Mouse (Mus musculus): ENCODE data around the gene Pcyt2. TPM values are rescaled to one million over a fixed set of nuclear protein-coding genes. Genes with fewer than 3 reads are reported as not detected.
A peak's percentile ranks its signal among the peaks of the same experiment; 100 is the strongest.

Pcyt2 gene
- polyA plus RNA-seq, 1 experiment = 117 TPM

DNA sequence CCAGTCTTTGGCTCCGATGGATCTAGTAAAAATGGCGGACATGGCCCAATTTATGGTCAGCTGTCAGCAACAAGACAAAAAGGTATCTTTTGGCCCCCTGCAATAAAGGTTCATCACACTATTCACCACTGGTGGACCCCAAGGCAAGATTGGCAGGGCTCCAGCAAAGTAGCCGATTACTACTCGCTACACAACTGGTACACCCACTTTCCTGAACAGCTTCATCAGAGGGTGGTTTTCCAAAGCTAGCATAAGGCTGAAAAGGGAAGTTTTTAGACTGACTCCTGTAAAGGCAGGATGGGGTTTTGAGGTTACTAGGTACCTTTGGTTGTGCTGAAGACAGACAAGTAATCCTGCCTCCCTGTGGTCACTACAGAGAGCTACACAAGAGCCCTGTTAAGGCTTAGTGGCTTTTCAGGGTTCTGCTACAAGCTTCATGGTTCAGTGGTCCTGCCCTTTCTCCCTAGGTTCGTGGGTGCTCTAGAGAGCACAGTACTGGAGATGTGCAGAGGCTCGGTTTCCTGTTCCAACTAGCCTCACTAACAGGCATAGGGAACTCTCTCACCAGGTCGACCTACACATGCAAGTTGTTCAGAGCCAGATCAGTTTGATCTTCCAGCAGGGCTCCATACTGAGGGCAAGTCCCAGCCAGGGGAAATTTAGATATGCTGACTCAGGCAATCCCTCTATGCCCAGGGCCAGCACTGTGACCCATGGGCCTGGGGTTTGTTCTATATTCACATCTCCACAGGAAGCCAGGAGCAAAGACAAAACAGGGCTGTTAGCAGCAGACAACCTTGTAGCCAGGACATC is 40.3 kb downstream of the Pcyt2 start:
- H3ac ChIP-seq (ENCODE audit: control insufficient read depth, insufficient read length) = no peak overlapping the region
- H3K36me3 ChIP-seq (ENCODE audit: control insufficient read depth, insufficient read depth) = peaks cover 24% of the 10 kb centered on the region
- H3K4me3 ChIP-seq = no peak overlapping the region
- peaks cover 34% of the 10 kb centered on the region for H3K79me2 ChIP-seq (ENCODE audit: control insufficient read depth, insufficient read depth)
- no peak for TF ChIP-seq TCF3 (IDR thresholded peaks at IDR 0.05; ENCODE audit: insufficient read length, low read depth)
- peak; percentile 8 for TF ChIP-seq POLR2AphosphoS2 (IDR thresholded peaks at IDR 0.05; ENCODE audit: insufficient read length, low read depth)
- no peak overlapping the region for H3K4me2 ChIP-seq (ENCODE audit: low read depth)
- H3K27me3 ChIP-seq (ENCODE audit: control insufficient read depth, insufficient read depth, insufficient read length) = no peaks in the 10 kb centered on the region

DNA sequence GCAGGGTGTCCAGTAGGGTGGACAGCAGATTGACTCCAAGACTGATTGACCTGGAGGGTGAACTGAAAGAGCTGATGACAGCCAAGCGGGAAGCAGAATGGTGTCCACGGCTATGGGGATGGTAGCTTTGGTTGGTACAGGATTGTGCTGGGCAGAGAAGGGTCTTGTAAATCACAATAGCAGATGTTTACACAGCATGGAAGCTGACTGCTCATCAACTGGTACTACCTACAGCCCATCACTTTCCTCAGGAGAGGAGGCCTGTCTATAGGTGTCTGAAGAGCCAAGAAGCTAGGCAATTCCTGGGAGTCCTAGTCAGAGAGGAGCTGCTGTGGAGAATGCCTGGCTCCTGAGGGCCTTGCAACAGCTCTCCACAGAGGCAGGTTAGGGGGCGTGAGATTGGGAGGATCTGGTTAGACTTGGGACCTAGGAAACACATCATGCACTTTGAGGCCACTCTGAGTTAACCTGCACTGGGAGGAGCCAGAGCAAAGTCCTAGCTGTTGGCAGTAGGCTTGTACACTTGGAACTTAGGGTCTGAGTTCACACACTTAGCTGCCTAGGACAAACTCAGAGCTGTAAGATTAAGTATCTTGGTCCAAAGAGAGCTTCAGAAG is 41.3 kb downstream of the Pcyt2 start:
- TF ChIP-seq MYOD1 (IDR thresholded peaks at IDR 0.05; ENCODE audit: control insufficient read depth in 1 of 3, insufficient read length in 2 of 3, low read depth in 2 of 3) = no peak
- peak; percentile 80 for TF ChIP-seq POLR2AphosphoS2 (IDR thresholded peaks at IDR 0.05; ENCODE audit: insufficient read length, low read depth)
- TF ChIP-seq POLR2A (IDR thresholded peaks at IDR 0.05; ENCODE audit: insufficient read length, low read depth) = peak; percentile 16
- H3K79me2 ChIP-seq (ENCODE audit: control insufficient read depth, insufficient read depth) = peaks cover 43% of the 10 kb centered on the region
- no peak overlapping the region for H3K4me2 ChIP-seq (ENCODE audit: low read depth)
- H3K36me3 ChIP-seq (ENCODE audit: control insufficient read depth, insufficient read depth) = peaks cover 24% of the 10 kb centered on the region
- no peak overlapping the region for H3K4me3 ChIP-seq
- H3K27me3 ChIP-seq (ENCODE audit: control insufficient read depth, insufficient read depth, insufficient read length) = no peaks in the 10 kb centered on the region
- H3ac ChIP-seq (ENCODE audit: control insufficient read depth, insufficient read length) = no peak overlapping the region

DNA sequence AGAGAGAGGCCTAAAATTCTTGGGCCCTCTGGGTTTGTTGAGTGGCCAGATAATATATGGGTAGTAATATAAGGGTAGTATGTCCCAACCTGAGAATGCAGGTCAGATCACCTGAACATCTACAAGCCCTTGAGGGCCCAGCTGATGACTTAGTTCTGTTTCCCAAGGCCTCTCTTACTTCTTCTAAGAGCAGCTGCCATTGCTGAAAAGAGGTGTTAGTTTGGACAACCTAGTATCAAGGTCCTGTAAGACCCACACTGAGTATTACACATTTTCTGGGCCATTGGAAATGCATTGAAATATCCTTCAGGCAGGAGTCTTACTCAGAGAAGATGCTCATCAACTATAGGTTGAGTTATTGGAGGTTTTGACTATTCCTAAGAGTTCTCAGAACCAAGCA is 41.8 kb downstream of the Pcyt2 start:
- Histone ChIP-seq H3K4me2 (ENCODE audit: low read depth) (no peak overlapping the region), H3ac (ENCODE audit: control insufficient read depth, insufficient read length) (no peak overlapping the region), H3K4me3 (no peak overlapping the region)

GRCm38 (mm10) chr11:120575046-120575445 is 42.7 kb downstream of the Pcyt2 start:
- TF ChIP-seq POLR2AphosphoS2 (IDR thresholded peaks at IDR 0.05; ENCODE audit: insufficient read length, low read depth) (peak; percentile 33), POLR2A (IDR thresholded peaks at IDR 0.05; ENCODE audit: insufficient read length, low read depth) (no peak)
- no peak overlapping the region for H3K4me3 ChIP-seq

More for the DNA sequence above, 41.8 kb downstream of the Pcyt2 start:
- Histone ChIP-seq H3K79me2 (ENCODE audit: control insufficient read depth, insufficient read depth) (peaks cover 48% of the 10 kb centered on the region), H3K27me3 (ENCODE audit: control insufficient read depth, insufficient read depth, insufficient read length) (no peaks in the 10 kb centered on the region), H3K36me3 (ENCODE audit: control insufficient read depth, insufficient read depth) (peaks cover 24% of the 10 kb centered on the region)
- no peak for TF ChIP-seq TCF12 (IDR thresholded peaks at IDR 0.05; ENCODE audit: insufficient read depth, poor library complexity, severe bottlenecking)
- TF ChIP-seq TCF3 (IDR thresholded peaks at IDR 0.05; ENCODE audit: insufficient read length, low read depth) = no peak
- no peak for TF ChIP-seq MAX (IDR thresholded peaks at IDR 0.05; ENCODE audit: low read depth)
- TF ChIP-seq MYOD1 (IDR thresholded peaks at IDR 0.05; ENCODE audit: control insufficient read depth in 1 of 3, insufficient read length in 2 of 3, low read depth in 2 of 3) = no peak
- TF ChIP-seq USF1 (IDR thresholded peaks at IDR 0.05; ENCODE audit: low read depth) = no peak
- TF ChIP-seq POLR2A (IDR thresholded peaks at IDR 0.05; ENCODE audit: insufficient read length, low read depth) = no peak
- no peak for TF ChIP-seq SRF (IDR thresholded peaks at IDR 0.05; ENCODE audit: control insufficient read depth, insufficient read length, low read depth)
- no peak for TF ChIP-seq REST (IDR thresholded peaks at IDR 0.05; ENCODE audit: insufficient read depth, insufficient read length)
- no peak for TF ChIP-seq POLR2AphosphoS2 (IDR thresholded peaks at IDR 0.05; ENCODE audit: insufficient read length, low read depth)
- no peak for TF ChIP-seq E2F4 (IDR thresholded peaks at IDR 0.05; ENCODE audit: insufficient read depth)
- no peak for TF ChIP-seq MYOG (IDR thresholded peaks at IDR 0.05; ENCODE audit: control insufficient read depth in 1 of 3, insufficient read depth in 1 of 3, insufficient read length in 2 of 3, low read depth in 2 of 3)
- no peak for TF ChIP-seq CEBPB (IDR thresholded peaks at IDR 0.05; ENCODE audit: insufficient read depth, poor library complexity, severe bottlenecking)

GRCm38 (mm10) chr11:120574278-120574600 is 43.5 kb downstream of the Pcyt2 start:
- H3ac ChIP-seq (ENCODE audit: control insufficient read depth, insufficient read length) = no peak overlapping the region
- H3K4me3 ChIP-seq = peak overlapping the region; percentile 75
- H3K79me2 ChIP-seq (ENCODE audit: control insufficient read depth, insufficient read depth) = peaks cover 43% of the 10 kb centered on the region
- TF ChIP-seq POLR2AphosphoS2 (IDR thresholded peaks at IDR 0.05; ENCODE audit: insufficient read length, low read depth) = peak; percentile 45
- no peak for TF ChIP-seq USF1 (IDR thresholded peaks at IDR 0.05; ENCODE audit: low read depth)
- H3K4me2 ChIP-seq (ENCODE audit: low read depth) = peak overlapping the region; percentile 91
- peaks cover 17% of the 10 kb centered on the region for H3K36me3 ChIP-seq (ENCODE audit: control insufficient read depth, insufficient read depth)
- H3K27me3 ChIP-seq (ENCODE audit: control insufficient read depth, insufficient read depth, insufficient read length) = no peaks in the 10 kb centered on the region

More at GRCm38 (mm10) chr11:120575046-120575445, 42.7 kb downstream of the Pcyt2 start:
- Histone ChIP-seq H3K27me3 (ENCODE audit: control insufficient read depth, insufficient read depth, insufficient read length) (no peaks in the 10 kb centered on the region), H3K4me2 (ENCODE audit: low read depth) (peak overlapping the region; percentile 91), H3ac (ENCODE audit: control insufficient read depth, insufficient read length) (no peak overlapping the region), H3K79me2 (ENCODE audit: control insufficient read depth, insufficient read depth) (peaks cover 48% of the 10 kb centered on the region), H3K36me3 (ENCODE audit: control insufficient read depth, insufficient read depth) (peaks cover 24% of the 10 kb centered on the region)
